Mouse (Mus musculus) embryonic stem cell, embryonic (primary cell): Measurements from ENCODE around the gene App.

Source experiments
- CTCF ChIA-PET, 4 experiments: fragments of 300-600 bp in 2 of 4; fragments of 350-600 bp in 2 of 4; sonication (Branson Sonifier 250); formaldehyde crosslinking; loops; one replicate each; lab custom pipeline; 2022; ENCODE audit warnings: inconsistent platforms in 2 of 4; lab: Charles Lee
- POLR2A ChIA-PET, 4 experiments: fragments of 300-600 bp in 2 of 4; fragments of 350-600 bp in 2 of 4; sonication (Branson Sonifier 250); formaldehyde crosslinking; loops; one replicate each; lab custom pipeline; 2022; ENCODE audit warnings: antibody characterized with exemption in 4 of 4, inconsistent platforms in 1 of 4; lab: Charles Lee

App gene

GRCm38 (mm10) chr16:84978589-84978988 is 195.0 kb downstream of the App start:
- POLR2A ChIA-PET = no interaction called here
- CTCF ChIA-PET = no interaction called here

GRCm38 (mm10) chr16:84974176-84974518 is 199.4 kb downstream of the App start:
- POLR2A ChIA-PET = interaction anchor here in 1 of 4 experiments (0.6 to 0.7 kb wide), 2 partner anchors 8 to 22 kb away, joined by 4 to 5 read pairs; no protein-coding TSS in a partner anchor

GRCm38 (mm10) chr16:84973446-84974175 is 200.0 kb downstream of the App start:
- POLR2A ChIA-PET = interaction anchor here in 1 of 4 experiments (0.5 to 0.7 kb wide), 3 partner anchors 8 to 22 kb away, joined by 3 to 5 read pairs (median 4); no protein-coding TSS in a partner anchor
- CTCF ChIA-PET = no interaction called here

More at GRCm38 (mm10) chr16:84974176-84974518, 199.4 kb downstream of the App start:
- CTCF ChIA-PET = no interaction called here

DNA sequence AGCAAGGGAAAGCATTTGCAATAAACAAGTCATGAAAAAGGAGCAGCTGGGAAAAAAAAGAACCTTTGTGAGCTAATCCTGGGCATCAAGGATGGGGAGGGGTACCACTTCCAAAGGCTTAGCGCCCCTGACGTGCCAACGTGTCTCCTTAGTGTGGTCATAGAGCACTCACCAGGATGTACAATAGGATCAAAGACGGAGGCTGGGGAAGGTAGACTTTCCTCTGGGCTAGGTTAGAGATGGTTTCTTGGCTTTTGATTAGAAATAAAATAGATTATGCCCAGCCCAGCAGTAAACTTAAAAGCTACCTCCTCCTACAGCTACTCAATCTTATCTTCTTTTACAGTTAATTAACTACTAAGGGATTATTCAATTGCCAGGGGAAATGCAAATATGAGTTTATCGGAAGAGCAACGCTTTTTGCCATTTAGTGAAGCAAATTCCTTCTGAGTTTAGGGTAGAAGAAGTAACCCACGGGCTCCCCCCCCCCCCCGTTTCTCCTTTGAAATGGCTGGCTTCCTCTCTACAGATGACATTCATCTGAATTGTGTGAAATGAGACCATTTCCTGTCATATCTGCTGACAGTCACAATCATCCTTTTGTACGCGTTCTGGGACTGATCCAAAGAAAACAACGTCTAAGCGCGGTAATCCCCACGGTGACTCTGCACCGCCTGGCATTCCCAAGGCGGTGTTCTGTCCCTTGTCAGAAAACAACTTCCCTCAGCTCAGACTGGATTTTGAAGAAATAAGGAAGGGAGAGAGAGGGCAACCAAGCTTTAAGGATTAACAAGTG is 201.8 kb downstream of the App start:
- ChIA-PET CTCF (no interaction called here), POLR2A (interaction anchor here in 1 of 4 experiments (0.6 kb wide), 1 partner anchor 689 kb away, joined by 3 read pairs; no protein-coding TSS in a partner anchor)

- CTCF ChIA-PET = no interaction called here
- POLR2A ChIA-PET = no interaction called here
Observed at GRCm38 (mm10) chr16:84969026-84969425, 204.5 kb downstream of the App start.

GRCm38 (mm10) chr16:84966983-84967382 is 206.6 kb downstream of the App start:
- ChIA-PET CTCF (interaction anchor here in 1 of 4 experiments (1.9 kb wide), 1 partner anchor 12 kb away, joined by 8 read pairs; no protein-coding TSS in a partner anchor), POLR2A (no interaction called here)

DNA sequence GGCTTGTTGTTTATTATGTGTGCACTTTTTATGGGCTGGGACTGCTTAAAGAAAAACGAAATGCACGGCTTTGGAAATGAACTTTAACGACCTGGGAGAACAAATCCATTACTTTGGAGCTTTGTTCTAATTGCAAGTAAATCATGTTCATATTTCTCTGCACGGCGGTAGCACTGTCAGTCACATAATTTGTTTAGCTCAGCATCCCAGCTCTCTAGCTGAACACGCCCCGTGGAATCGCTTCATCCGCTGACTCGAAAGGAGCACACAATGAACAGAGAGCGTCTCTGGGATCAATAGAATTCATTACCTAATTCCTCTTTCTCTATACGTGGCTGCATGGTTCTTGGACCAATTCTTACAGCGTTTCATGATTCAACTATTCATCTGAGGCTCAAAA is 207.5 kb downstream of the App start:
- CTCF ChIA-PET = no interaction called here
- POLR2A ChIA-PET = no interaction called here

DNA sequence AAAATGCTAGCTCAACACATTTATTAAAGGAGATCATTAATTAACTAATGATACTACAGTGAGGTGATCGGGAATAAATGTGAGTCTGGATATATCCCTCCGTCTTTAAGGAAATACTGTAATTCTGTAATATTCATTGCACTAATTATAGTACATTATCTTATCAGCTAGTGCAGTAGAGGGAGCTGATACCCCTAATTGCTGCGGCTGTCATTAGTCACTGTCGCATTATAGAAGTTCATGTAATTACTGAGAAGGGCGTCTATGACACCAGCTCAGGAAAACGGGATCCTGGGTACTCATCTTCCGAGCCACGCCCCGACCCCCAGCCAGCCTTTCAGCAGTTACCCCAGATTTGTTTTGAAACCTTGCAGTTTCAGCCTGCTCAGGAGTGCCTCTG is 209.6 kb downstream of the App start:
- CTCF ChIA-PET = no interaction called here
- POLR2A ChIA-PET = no interaction called here

GRCm38 (mm10) chr16:84963527-84963926 is 210.0 kb downstream of the App start:
- ChIA-PET CTCF (no interaction called here), POLR2A (no interaction called here)

DNA sequence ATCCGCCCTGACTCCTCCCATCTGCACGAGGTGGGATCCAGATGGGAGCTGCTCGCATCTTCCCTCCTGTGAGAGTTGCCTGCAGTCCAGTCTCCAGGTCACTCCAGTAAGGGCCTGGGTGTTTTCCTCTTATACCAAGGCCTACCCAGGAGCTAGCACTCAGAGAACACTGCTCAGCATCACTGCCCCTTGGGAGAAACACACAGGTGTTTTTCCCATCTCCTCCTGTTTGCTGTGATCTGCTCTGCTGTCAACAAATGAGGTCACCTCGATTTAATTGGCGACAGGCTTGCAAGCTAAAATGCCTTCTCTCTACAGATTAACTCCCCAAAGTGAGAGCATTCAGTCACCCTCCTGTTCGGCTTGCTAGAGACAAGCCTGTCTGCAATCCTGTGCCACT is 216.3 kb downstream of the App start:
- CTCF ChIA-PET = interaction anchor here in 3 of 4 experiments (0.6 to 1.5 kb wide), 4 partner anchors 14 to 311 kb away, joined by 3 read pairs; partner anchors contain the start of gene App (in 1 of the 3)
- POLR2A ChIA-PET = interaction anchor here in 2 of 4 experiments (0.6 to 3.8 kb wide), 4 partner anchors 178 to 311 kb away, joined by 3 to 14 read pairs (median 4); partner anchors contain the start of gene App (in 1 of the 2)

GRCm38 (mm10) chr16:84956690-84957089 is 216.9 kb downstream of the App start:
- CTCF ChIA-PET = interaction anchor here in 3 of 4 experiments (0.6 to 1.5 kb wide), 5 partner anchors 13 to 720 kb away, joined by 3 to 4 read pairs (median 3); partner anchors contain the start of gene App (in 1 of the 3)
- POLR2A ChIA-PET = interaction anchor here in 2 of 4 experiments (0.6 to 3.8 kb wide), 3 partner anchors 188 to 310 kb away, joined by 3 to 14 read pairs (median 3); partner anchors contain the start of gene App (in 1 of the 2)

- POLR2A ChIA-PET = interaction anchor here in 1 of 4 experiments (3.8 kb wide), 1 partner anchor 217 kb away, joined by 14 read pairs; the partner anchor contains the start of gene App
- CTCF ChIA-PET = interaction anchor here in 3 of 4 experiments (0.6 to 1.4 kb wide), 6 partner anchors 200 to 721 kb away, joined by 3 to 6 read pairs (median 4); partner anchors contain the start of gene App (in 2 of the 3)
Observed at GRCm38 (mm10) chr16:84955840-84956239, 217.7 kb downstream of the App start.

DNA sequence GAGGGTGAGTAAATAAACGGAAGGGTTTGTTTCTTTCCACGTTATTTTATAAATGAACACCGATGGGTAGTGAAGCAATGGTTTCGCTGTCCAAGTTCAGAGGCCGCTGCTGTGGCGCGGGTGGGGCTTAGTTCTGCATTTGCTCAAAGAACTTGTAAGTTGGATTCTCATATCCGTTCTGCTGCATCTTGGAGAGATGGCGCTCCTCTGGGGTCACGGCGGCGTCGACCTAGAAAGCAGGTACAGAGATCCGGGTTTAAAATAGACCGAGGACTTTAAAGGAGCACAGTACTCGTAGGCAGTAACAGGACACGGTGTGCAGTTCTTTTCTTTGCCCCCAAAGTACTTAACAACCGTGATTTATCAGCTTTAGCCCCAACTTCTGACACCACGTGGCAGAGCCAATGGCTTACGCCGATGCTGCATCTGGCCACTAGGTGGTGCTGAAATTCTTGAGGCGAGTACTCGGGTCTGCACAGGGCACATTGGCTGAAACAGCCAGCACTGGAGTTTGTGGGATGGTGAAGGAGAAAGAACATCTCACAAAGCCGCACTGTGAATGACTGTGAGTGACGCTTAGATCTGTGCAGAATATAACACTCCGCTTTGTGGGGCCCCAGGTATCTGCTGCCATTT is 218.2 kb downstream of the App start:
- ChIA-PET CTCF (interaction anchor here (0.6 to 1.4 kb wide), 10 partner anchors 9 to 722 kb away, joined by 3 to 8 read pairs (median 4); partner anchors contain the start of gene App (in 2 of the 4)), POLR2A (interaction anchor here in 2 of 4 experiments (0.6 to 3.8 kb wide), 3 partner anchors 11 to 218 kb away, joined by 3 to 14 read pairs (median 4); partner anchors contain the start of gene App (in 1 of the 2))

GRCm38 (mm10) chr16:84931024-84931423 is 242.5 kb downstream of the App start:
- ChIA-PET CTCF (no interaction called here), POLR2A (no interaction called here)

- CTCF ChIA-PET = no interaction called here
- POLR2A ChIA-PET = interaction anchor here in 2 of 4 experiments (0.6 to 1.0 kb wide), 2 partner anchors 8 to 230 kb away, joined by 3 to 7 read pairs; no protein-coding TSS in a partner anchor
Observed at GRCm38 (mm10) chr16:84927827-84928226, 245.7 kb downstream of the App start.

GRCm38 (mm10) chr16:84919649-84920308 is 253.8 kb downstream of the App start:
- CTCF ChIA-PET = no interaction called here

GRCm38 (mm10) chr16:84919087-84919486 is 254.5 kb downstream of the App start:
- ChIA-PET POLR2A (interaction anchor here in 3 of 4 experiments (0.6 to 1.2 kb wide), 3 partner anchors 9 to 581 kb away, joined by 3 read pairs; no protein-coding TSS in a partner anchor), CTCF (no interaction called here)

More at GRCm38 (mm10) chr16:84919649-84920308, 253.8 kb downstream of the App start:
- POLR2A ChIA-PET = interaction anchor here in 3 of 4 experiments (0.5 to 1.2 kb wide), 6 partner anchors 8 to 580 kb away, joined by 3 to 5 read pairs (median 3); no protein-coding TSS in a partner anchor

DNA sequence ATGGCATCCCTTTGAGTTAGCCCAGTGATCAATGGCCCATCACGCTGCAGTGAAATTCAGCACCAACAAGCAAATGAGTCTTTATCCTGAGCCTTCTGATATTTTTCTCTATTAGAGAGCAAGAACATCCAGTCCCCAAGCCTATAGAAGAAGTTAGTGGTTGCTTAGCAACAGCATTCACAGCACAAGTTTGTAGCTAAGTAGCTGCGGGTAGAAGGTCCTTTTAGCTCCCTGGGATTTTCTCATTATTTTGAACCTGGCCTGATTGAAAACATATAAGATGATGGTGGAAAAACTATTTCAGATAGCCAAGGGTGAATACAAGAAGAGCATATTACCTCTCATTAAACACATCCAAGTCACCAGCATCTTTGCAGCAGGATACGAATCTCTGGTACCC is 256.8 kb downstream of the App start:
- CTCF ChIA-PET = no interaction called here
- POLR2A ChIA-PET = interaction anchor here in 1 of 4 experiments (1.2 kb wide), 1 partner anchor 26 kb away, joined by 4 read pairs; no protein-coding TSS in a partner anchor
